Mouse (Mus musculus): ENCODE measurements around the gene Rnf41.

GRCm38 (mm10) chr10:128433417-128433816 is 22.0 kb downstream of the Rnf41 start:
- TF ChIP-seq GATA1 (IDR thresholded peaks at IDR 0.05; ENCODE audit: low read length), result no peak
- no peak for TF ChIP-seq TAL1 (IDR thresholded peaks at IDR 0.05; ENCODE audit: low read length)
